ENCODE assay signal across 10 mouse cellular contexts in genomic region chr8:110719898-110720653, GRCm38 (mm10). TPM values are rescaled to one million over a fixed set of nuclear protein-coding genes. Genes with fewer than 3 reads are reported as not detected.
DNase-seq lines count a peak whose midpoint lies in the region; ATAC-seq and TF ChIP-seq lines count a peak whose summit lies in the region.
"Had no signal": no experiment of that assay in that cellular context is flagged by ENCODE, and none has a peak within 500 bp of the region (broad histone marks: within the 10 kb centered on the region; RNA-seq: fewer than 3 reads in every experiment).

No protein-coding gene starts in this region.

- H3K4me3 ChIP-seq in neural tube, embryonic 11.5 days (ENCODE audit: low read depth, low read length) = no peak overlapping the region
- H3K4me3 ChIP-seq in limb, embryonic 13.5 days = no peak overlapping the region
- no peak overlapping the region for H3K4me3 ChIP-seq in stomach, postnatal 0 days (ENCODE audit: low read depth, low read length)

- no peak for ATAC-seq in neural tube, embryonic 11.5 days (ENCODE audit: insufficient read depth, low FRiP score, low TSS enrichment)
- no peak for ATAC-seq in limb, embryonic 13.5 days (ENCODE audit: low FRiP score, low read depth)
- ATAC-seq in stomach, postnatal 0 days (ENCODE audit: low FRiP score, low TSS enrichment) = no peak
- no peak for ATAC-seq in erythroid progenitor cell, adult 5-6 weeks (replicated peaks; ENCODE audit: low FRiP score, poor library complexity, severe bottlenecking)

- WGBS in neural tube, embryonic 11.5 days = 52% methylated on average over 6 of the region's 6 CpGs
- 45% methylated on average over 6 of the region's 6 CpGs for WGBS in limb, embryonic 13.5 days
- 63% methylated on average over 6 of the region's 6 CpGs for WGBS in stomach, postnatal 0 days

- intact Hi-C loops in heart, postnatal 25 days (cut with DNase I) = no loop called here

- peaks cover 32% of the 10 kb centered on the region for H3K4me1 ChIP-seq in neural tube, embryonic 11.5 days (ENCODE audit: control insufficient read depth, insufficient read depth, low read length)
- H3K4me1 ChIP-seq in limb, embryonic 13.5 days = peaks cover 90% of the 10 kb centered on the region
- peaks cover 9% of the 10 kb centered on the region for H3K4me1 ChIP-seq in stomach, postnatal 0 days (replicated peaks; ENCODE audit: control insufficient read depth, insufficient read depth)

- no peaks in the 10 kb centered on the region for H3K27me3 ChIP-seq in neural tube, embryonic 11.5 days (ENCODE audit: control insufficient read depth, insufficient read depth, low read length)
- no peaks in the 10 kb centered on the region for H3K27me3 ChIP-seq in limb, embryonic 13.5 days
- no peaks in the 10 kb centered on the region for H3K27me3 ChIP-seq in stomach, postnatal 0 days (ENCODE audit: control insufficient read depth, insufficient read depth, low read length)

- H3K36me3 ChIP-seq in neural tube, embryonic 11.5 days (ENCODE audit: control insufficient read depth, insufficient read depth, low read length) = no peaks in the 10 kb centered on the region
- peaks cover 11% of the 10 kb centered on the region for H3K36me3 ChIP-seq in limb, embryonic 13.5 days
- H3K36me3 ChIP-seq in stomach, postnatal 0 days (ENCODE audit: control insufficient read depth, insufficient read depth, low read length) = no peaks in the 10 kb centered on the region

- H3K4me2 ChIP-seq in neural tube, embryonic 11.5 days (ENCODE audit: low read depth) = peak overlapping the region; percentile 67; the same call in 1 of the 2 replicates
- H3K4me2 ChIP-seq in limb, embryonic 13.5 days (replicated peaks) = peak overlapping the region; percentile 92
- H3K4me2 ChIP-seq in stomach, postnatal 0 days (replicated peaks; ENCODE audit: low read depth) = no peak overlapping the region; the same call in 1 of the 2 replicates

- peak; percentile 92 for DNase-seq in heart, adult 11 months
- DNase-seq in heart, postnatal 25 days (ENCODE audit: low spot score) = no peak
- DNase-seq in neural tube, embryonic 11.5 days (ENCODE audit: low spot score) = no peak
- DNase-seq in neural tube, embryonic 10.5 days (ENCODE audit: extremely low spot score, low spot score) = no peak
- no peak for DNase-seq in stomach, postnatal 0 days (ENCODE audit: low spot score)
- no peak for DNase-seq in adrenal gland, postnatal 14 days
- DNase-seq: B cell, adult 2 months had no signal

- no peaks in the 10 kb centered on the region for H3K9me3 ChIP-seq in neural tube, embryonic 11.5 days (ENCODE audit: control insufficient read depth, low read length)
- no peaks in the 10 kb centered on the region for H3K9me3 ChIP-seq in limb, embryonic 13.5 days
- H3K9me3 ChIP-seq in stomach, postnatal 0 days (ENCODE audit: control insufficient read depth, low read length) = no peaks in the 10 kb centered on the region

- H3K9ac ChIP-seq in neural tube, embryonic 11.5 days (ENCODE audit: low read length) = 0 out of 2 replicates have a peak overlapping the region, but pooled peaks have one; percentile 89
- H3K9ac ChIP-seq in limb, embryonic 13.5 days = peak overlapping the region; percentile 95; the same call in 1 of the 2 replicates
- 0 out of 2 replicates have a peak overlapping the region, but pooled peaks have one; percentile 8 for H3K9ac ChIP-seq in stomach, postnatal 0 days (ENCODE audit: low read length)

- H3K27ac ChIP-seq in neural tube, embryonic 11.5 days (ENCODE audit: low read depth, low read length) = 0 out of 2 replicates have a peak overlapping the region, but pooled peaks have one; percentile 88
- H3K27ac ChIP-seq in limb, embryonic 13.5 days = peak overlapping the region; percentile 90
- H3K27ac ChIP-seq in stomach, postnatal 0 days (replicated peaks) = peak overlapping the region; percentile 94
- H3K27ac ChIP-seq: macrophage had no signal

- TF ChIP-seq CTCF in stomach, postnatal 0 days (IDR thresholded peaks at IDR 0.05; ENCODE audit: low read depth) = no peak

- no peak for TF ChIP-seq EP300 in stomach, postnatal 0 days (optimal IDR thresholded peaks at IDR 0.05)

RNA-seq across cellular contexts. Expression of gene Mtss1l, which starts 1.2 kb away (rescaled TPM):
- 10 to 100 TPM; 33.8 to 36.1 TPM for total RNA-seq in heart, postnatal 25 days (2021)
- 18.0 and 18.3 TPM in 2 replicates for polyA plus RNA-seq in neural tube, embryonic 11.5 days (2014; fragmentation: Nextera tagmentation; extraction: Ambion mirVana)
- polyA plus RNA-seq in limb, embryonic 13.5 days (2015; fragmentation: Nextera tagmentation; extraction: Ambion mirVana) = 10.4 and 11.7 TPM in 2 replicates
- 5.7 and 7.5 TPM in 2 replicates for polyA plus RNA-seq in stomach, postnatal 0 days (2015; fragmentation: Nextera tagmentation; extraction: Ambion mirVana)
- total RNA-seq in adrenal gland, postnatal 14 days (2021) = 25.2 and 25.8 TPM in 2 replicates
- total RNA-seq in erythroid progenitor cell, adult 5-6 weeks (2015; ENCODE audit: low replicate concordance) = not detected in 2 replicates
- not detected in 2 replicates for total RNA-seq in erythroid progenitor cell, adult 5-6 weeks (2017; ENCODE audit: low replicate concordance)

Comparison
In these comparisons a context has a peak if more than half of its experiments do, and no peak if none do; other contexts are left out.
1. H3K9ac ChIP-seq: peak in every context shown above with its lines; median percentile 95 in limb, embryonic 13.5 days; 89 in neural tube, embryonic 11.5 days; 8 in stomach, postnatal 0 days.
2. RNA of gene Mtss1l, which starts 1.2 kb away (total RNA-seq): 33.8 to 36.1 TPM in heart, postnatal 25 days and 25.2 to 25.8 TPM in adrenal gland, postnatal 14 days; not detected in erythroid progenitor cell, adult 5-6 weeks; every median in the first group is over 10 times any median in the second.
3. Peak in every context shown above with its lines, with median percentiles within 50 percentile points of each other: H3K27ac ChIP-seq.